Mouse (Mus musculus): ENCODE measurements around the gene Gm14214. TPM values are rescaled to one million over a fixed set of nuclear protein-coding genes. Genes with fewer than 3 reads are reported as not detected.

Gm14214 gene
- total and polyA plus RNA-seq, 2 experiments from 2014 or later = not detected

- Histone ChIP-seq H3K4me2 (ENCODE audit: low read depth) (no peak overlapping the region), H3K9me3 (ENCODE audit: low read length) (0 out of 2 replicates have a peak, but pooled peaks cover 3% of the 10 kb centered on the region), H3K27ac (ENCODE audit: low read depth, low read length) (no peak overlapping the region), H3K36me3 (ENCODE audit: insufficient read depth) (no peaks in the 10 kb centered on the region), H3K9ac (no peak overlapping the region), H3K4me1 (ENCODE audit: insufficient read depth) (no peaks in the 10 kb centered on the region), H3K4me3 (ENCODE audit: low read depth, low read length) (no peak overlapping the region), H3K27me3 (ENCODE audit: insufficient read depth, low read length) (no peaks in the 10 kb centered on the region)
- WGBS = 82% methylated on average over 1 of the region's 1 CpGs
- no peak for TF ChIP-seq CTCF (IDR thresholded peaks at IDR 0.05; ENCODE audit: low read depth)
- DNase-seq = no peak
- no peak for ATAC-seq
Observed at GRCm38 (mm10) chr2:154758454-154758853, 11.4 kb downstream of the Gm14214 start.

DNA sequence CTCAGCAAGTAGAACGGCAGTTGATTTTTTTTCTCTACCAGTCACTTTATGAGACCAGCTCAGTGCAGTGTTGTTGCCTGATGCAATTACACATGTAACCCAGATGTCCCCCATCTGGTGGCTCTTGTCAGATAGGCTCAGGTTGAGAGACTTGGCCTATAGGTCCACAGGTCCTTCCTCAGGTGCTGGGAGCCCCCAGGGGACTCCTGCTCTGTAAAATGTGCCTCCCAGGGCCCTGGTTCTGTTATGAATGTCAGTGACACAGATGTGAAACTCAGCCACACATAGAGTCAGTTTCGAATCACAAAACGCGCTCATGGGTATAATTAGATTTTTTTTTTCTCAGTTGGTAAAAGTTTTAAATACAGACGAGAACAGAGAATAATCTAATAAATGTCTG is 12.1 kb downstream of the Gm14214 start:
- Histone ChIP-seq H3K27ac (ENCODE audit: low read depth, low read length) (no peak overlapping the region), H3K27me3 (ENCODE audit: insufficient read depth, low read length) (no peaks in the 10 kb centered on the region), H3K4me3 (ENCODE audit: low read depth, low read length) (no peak overlapping the region), H3K9me3 (ENCODE audit: low read length) (0 out of 2 replicates have a peak, but pooled peaks cover 3% of the 10 kb centered on the region), H3K9ac (no peak overlapping the region), H3K4me1 (ENCODE audit: insufficient read depth) (no peaks in the 10 kb centered on the region), H3K36me3 (ENCODE audit: insufficient read depth) (no peaks in the 10 kb centered on the region), H3K4me2 (ENCODE audit: low read depth) (no peak overlapping the region)
- ATAC-seq = no peak
- no peak for DNase-seq
- 81% methylated on average over 5 of the region's 5 CpGs for WGBS
- TF ChIP-seq CTCF (IDR thresholded peaks at IDR 0.05; ENCODE audit: low read depth) = no peak

- 55% methylated on average over 6 of the region's 6 CpGs for WGBS
- ATAC-seq (no peak), DNase-seq (no peak)
- no peaks in the 10 kb centered on the region for H3K9me3 ChIP-seq (ENCODE audit: low read length)
- TF ChIP-seq CTCF (IDR thresholded peaks at IDR 0.05; ENCODE audit: low read depth) = peak; percentile 33
- H3K9ac ChIP-seq = no peak overlapping the region
- H3K27ac ChIP-seq (ENCODE audit: low read depth, low read length) = no peak overlapping the region
- no peaks in the 10 kb centered on the region for H3K36me3 ChIP-seq (ENCODE audit: insufficient read depth)
- no peak overlapping the region for H3K4me2 ChIP-seq (ENCODE audit: low read depth)
- H3K27me3 ChIP-seq (ENCODE audit: insufficient read depth, low read length) = no peaks in the 10 kb centered on the region
- H3K4me3 ChIP-seq (ENCODE audit: low read depth, low read length) = no peak overlapping the region
- no peaks in the 10 kb centered on the region for H3K4me1 ChIP-seq (ENCODE audit: insufficient read depth)
Observed at GRCm38 (mm10) chr2:154755791-154756190, 14.0 kb downstream of the Gm14214 start.

- Histone ChIP-seq H3K27ac (ENCODE audit: low read depth, low read length) (no peak overlapping the region), H3K9me3 (ENCODE audit: low read length) (no peaks in the 10 kb centered on the region), H3K4me2 (ENCODE audit: low read depth) (no peak overlapping the region), H3K27me3 (ENCODE audit: insufficient read depth, low read length) (no peaks in the 10 kb centered on the region), H3K9ac (no peak overlapping the region), H3K36me3 (ENCODE audit: insufficient read depth) (no peaks in the 10 kb centered on the region), H3K4me1 (ENCODE audit: insufficient read depth) (no peaks in the 10 kb centered on the region), H3K4me3 (ENCODE audit: low read depth, low read length) (no peak overlapping the region)
- 84% methylated on average over 2 of the region's 2 CpGs for WGBS
- TF ChIP-seq CTCF (IDR thresholded peaks at IDR 0.05; ENCODE audit: low read depth) = no peak
- no peak for DNase-seq
- no peak for ATAC-seq
Observed at GRCm38 (mm10) chr2:154754068-154754560, 15.7 kb downstream of the Gm14214 start.

GRCm38 (mm10) chr2:154751924-154752323 is 17.9 kb downstream of the Gm14214 start:
- Histone ChIP-seq H3K36me3 (ENCODE audit: insufficient read depth) (no peaks in the 10 kb centered on the region), H3K4me1 (ENCODE audit: insufficient read depth) (no peaks in the 10 kb centered on the region), H3K27me3 (ENCODE audit: insufficient read depth, low read length) (no peaks in the 10 kb centered on the region), H3K4me2 (ENCODE audit: low read depth) (no peak overlapping the region), H3K9me3 (ENCODE audit: low read length) (no peaks in the 10 kb centered on the region), H3K27ac (ENCODE audit: low read depth, low read length) (no peak overlapping the region), H3K9ac (no peak overlapping the region), H3K4me3 (ENCODE audit: low read depth, low read length) (no peak overlapping the region)
- no peak for ATAC-seq
- WGBS = 38% methylated on average over 8 of the region's 8 CpGs
- no peak for TF ChIP-seq CTCF (IDR thresholded peaks at IDR 0.05; ENCODE audit: low read depth)
- DNase-seq = no peak

GRCm38 (mm10) chr2:154749046-154750036 is 20.5 kb downstream of the Gm14214 start:
- TF ChIP-seq CTCF (IDR thresholded peaks at IDR 0.05; ENCODE audit: low read depth) = no peak
- Histone ChIP-seq H3K4me1 (ENCODE audit: insufficient read depth) (no peaks in the 10 kb centered on the region), H3K9ac (0 out of 2 replicates have a peak overlapping the region, but pooled peaks have one; percentile 0), H3K9me3 (ENCODE audit: low read length) (no peaks in the 10 kb centered on the region), H3K4me2 (ENCODE audit: low read depth) (peak overlapping the region; percentile 20; the same call in 1 of the 2 replicates), H3K27me3 (ENCODE audit: insufficient read depth, low read length) (no peaks in the 10 kb centered on the region), H3K4me3 (ENCODE audit: low read depth, low read length) (no peak overlapping the region), H3K27ac (ENCODE audit: low read depth, low read length) (peak overlapping the region; percentile 30; the same call in 1 of the 2 replicates), H3K36me3 (ENCODE audit: insufficient read depth) (no peaks in the 10 kb centered on the region)
- DNase-seq (peak; percentile 77), ATAC-seq (peak; percentile 84)
- WGBS = 16% methylated on average over 23 of the region's 23 CpGs

- Histone ChIP-seq H3K4me2 (ENCODE audit: low read depth) (no peak overlapping the region), H3K27me3 (ENCODE audit: insufficient read depth, low read length) (no peaks in the 10 kb centered on the region), H3K9me3 (ENCODE audit: low read length) (no peaks in the 10 kb centered on the region), H3K4me1 (ENCODE audit: insufficient read depth) (no peaks in the 10 kb centered on the region), H3K4me3 (ENCODE audit: low read depth, low read length) (no peak overlapping the region), H3K9ac (no peak overlapping the region), H3K27ac (ENCODE audit: low read depth, low read length) (no peak overlapping the region), H3K36me3 (ENCODE audit: insufficient read depth) (no peaks in the 10 kb centered on the region)
- DNase-seq (no peak), ATAC-seq (no peak)
- 80% methylated on average over 2 of the region's 2 CpGs for WGBS
- TF ChIP-seq CTCF (IDR thresholded peaks at IDR 0.05; ENCODE audit: low read depth) = peak; percentile 40
Observed at GRCm38 (mm10) chr2:154748383-154748782, 21.4 kb downstream of the Gm14214 start.
